Mouse (Mus musculus): Measurements from ENCODE around the gene Apoc3.

- TF ChIP-seq EP300 (IDR thresholded peaks at IDR 0.05; ENCODE audit: insufficient read depth, low read depth, low read length) (no peak), CTCF (IDR thresholded peaks at IDR 0.05) (no peak), POLR2A (IDR thresholded peaks at IDR 0.05; ENCODE audit: insufficient read depth, low read depth, low read length) (no peak)
Measured at GRCm38 (mm10) chr9:46188370-46188769, 47.1 kb downstream of the Apoc3 start.
